Mouse (Mus musculus): Measurements from ENCODE around the gene Nrp2. TPM values are rescaled to one million over a fixed set of nuclear protein-coding genes. Genes with fewer than 3 reads are reported as not detected.
A peak's percentile ranks its signal among the peaks of the same experiment; 100 is the strongest.

Gene Nrp2
- total and polyA plus RNA-seq, 2 experiments from 2014 or later: 5.2 to 20.2 TPM

GRCm38 (mm10) chr1:62721706-62722187 is 18.7 kb downstream of the Nrp2 start:
- peaks cover 9% of the 10 kb centered on the region for H3K4me1 ChIP-seq (ENCODE audit: control insufficient read depth, insufficient read depth)
- no peak for TF ChIP-seq CTCF (IDR thresholded peaks at IDR 0.05; ENCODE audit: low read depth)
- no peak for TF ChIP-seq EP300 (IDR thresholded peaks at IDR 0.05; ENCODE audit: low read depth)
- H3K4me3 ChIP-seq (ENCODE audit: low read depth, low read length): no peak overlapping the region
- ATAC-seq (ENCODE audit: insufficient read depth, low read depth) (no peak), DNase-seq (ENCODE audit: low spot score) (no peak)
- H3K36me3 ChIP-seq (replicated peaks; ENCODE audit: control insufficient read depth, insufficient read depth, low read length): 0 out of 2 replicates have a peak, but pooled peaks cover 4% of the 10 kb centered on the region
- H3K27me3 ChIP-seq (ENCODE audit: control insufficient read depth, insufficient read depth, low read length): no peaks in the 10 kb centered on the region
- no peak overlapping the region for H3K4me2 ChIP-seq (ENCODE audit: low read depth, low read length)
- 55% methylated on average over 7 of the region's 7 CpGs for WGBS
- H3K9ac ChIP-seq (replicated peaks; ENCODE audit: low read depth, low read length): no peak overlapping the region
- peaks cover 4% of the 10 kb centered on the region; the same call in 1 of the 2 replicates for H3K9me3 ChIP-seq (replicated peaks; ENCODE audit: control insufficient read depth, low read length)
- H3K27ac ChIP-seq (ENCODE audit: low read depth): no peak overlapping the region

- 0 out of 2 replicates have a peak, but pooled peaks cover 4% of the 10 kb centered on the region for H3K36me3 ChIP-seq (replicated peaks; ENCODE audit: control insufficient read depth, insufficient read depth, low read length)
- no peak overlapping the region for H3K4me2 ChIP-seq (ENCODE audit: low read depth, low read length)
- 75% methylated on average over 8 of the region's 8 CpGs for WGBS
- no peak overlapping the region for H3K4me3 ChIP-seq (ENCODE audit: low read depth, low read length)
- ATAC-seq (ENCODE audit: insufficient read depth, low read depth) (no peak), DNase-seq (ENCODE audit: low spot score) (no peak)
- H3K27me3 ChIP-seq (ENCODE audit: control insufficient read depth, insufficient read depth, low read length): no peaks in the 10 kb centered on the region
- H3K4me1 ChIP-seq (ENCODE audit: control insufficient read depth, insufficient read depth): peaks cover 9% of the 10 kb centered on the region
- peaks cover 4% of the 10 kb centered on the region; the same call in 1 of the 2 replicates for H3K9me3 ChIP-seq (replicated peaks; ENCODE audit: control insufficient read depth, low read length)
- TF ChIP-seq CTCF (IDR thresholded peaks at IDR 0.05; ENCODE audit: low read depth) (peak; percentile 44), EP300 (IDR thresholded peaks at IDR 0.05; ENCODE audit: low read depth) (no peak)
- no peak overlapping the region for H3K9ac ChIP-seq (replicated peaks; ENCODE audit: low read depth, low read length)
- no peak overlapping the region for H3K27ac ChIP-seq (ENCODE audit: low read depth)
Measured at GRCm38 (mm10) chr1:62722526-62722925, 19.4 kb downstream of the Nrp2 start.

- H3K27me3 ChIP-seq (ENCODE audit: control insufficient read depth, insufficient read depth, low read length): no peaks in the 10 kb centered on the region
- peak overlapping the region; percentile 69 for H3K27ac ChIP-seq (ENCODE audit: low read depth)
- H3K4me2 ChIP-seq (ENCODE audit: low read depth, low read length): no peak overlapping the region
- peaks cover 4% of the 10 kb centered on the region; the same call in 1 of the 2 replicates for H3K9me3 ChIP-seq (replicated peaks; ENCODE audit: control insufficient read depth, low read length)
- TF ChIP-seq CTCF (IDR thresholded peaks at IDR 0.05; ENCODE audit: low read depth): no peak
- TF ChIP-seq EP300 (IDR thresholded peaks at IDR 0.05; ENCODE audit: low read depth): no peak
- no peak for DNase-seq (ENCODE audit: low spot score)
- no peak overlapping the region for H3K4me3 ChIP-seq (ENCODE audit: low read depth, low read length)
- no peak for ATAC-seq (ENCODE audit: insufficient read depth, low read depth)
- H3K4me1 ChIP-seq (ENCODE audit: control insufficient read depth, insufficient read depth): peaks cover 9% of the 10 kb centered on the region
- 0 out of 2 replicates have a peak, but pooled peaks cover 4% of the 10 kb centered on the region for H3K36me3 ChIP-seq (replicated peaks; ENCODE audit: control insufficient read depth, insufficient read depth, low read length)
- WGBS: 68% methylated on average over 5 of the region's 5 CpGs
- H3K9ac ChIP-seq (replicated peaks; ENCODE audit: low read depth, low read length): no peak overlapping the region
Measured at GRCm38 (mm10) chr1:62723891-62724290, 20.8 kb downstream of the Nrp2 start.

DNA sequence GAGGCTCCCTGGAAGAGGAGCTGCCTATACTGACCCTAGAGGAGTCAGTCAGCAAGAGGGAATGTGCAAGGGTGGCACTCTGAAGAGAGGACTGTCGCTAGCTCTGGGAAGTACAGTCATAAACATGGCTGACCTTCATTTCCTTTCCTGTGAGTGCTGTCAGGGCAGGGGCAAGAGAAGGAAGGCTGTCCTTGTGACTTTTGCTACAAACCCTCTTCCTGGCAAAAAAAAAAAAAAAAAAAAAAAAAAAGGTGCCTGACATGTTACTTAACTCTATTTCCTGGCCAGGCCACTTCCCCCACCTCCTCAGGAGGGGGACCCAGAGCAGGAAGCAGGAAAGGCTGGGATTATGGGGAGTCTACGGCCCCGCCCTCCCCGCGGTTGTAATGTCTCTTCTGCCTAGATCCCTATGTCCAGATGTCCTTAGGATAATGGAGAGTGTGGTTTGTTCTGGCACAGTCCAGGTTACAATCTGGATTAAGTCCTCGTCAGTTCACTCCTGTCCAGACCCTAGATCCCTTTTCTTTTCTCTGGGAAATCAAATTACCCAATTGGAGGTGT is 21.5 kb downstream of the Nrp2 start:
- TF ChIP-seq CTCF (IDR thresholded peaks at IDR 0.05; ENCODE audit: low read depth) (no peak), EP300 (IDR thresholded peaks at IDR 0.05; ENCODE audit: low read depth) (peak; percentile 73; the same call in 1 of the 2 replicates)
- Histone ChIP-seq H3K36me3 (replicated peaks; ENCODE audit: control insufficient read depth, insufficient read depth, low read length) (0 out of 2 replicates have a peak, but pooled peaks cover 4% of the 10 kb centered on the region), H3K27ac (ENCODE audit: low read depth) (peak overlapping the region; percentile 69), H3K9me3 (replicated peaks; ENCODE audit: control insufficient read depth, low read length) (peaks cover 4% of the 10 kb centered on the region; the same call in 1 of the 2 replicates), H3K27me3 (ENCODE audit: control insufficient read depth, insufficient read depth, low read length) (no peaks in the 10 kb centered on the region), H3K4me3 (ENCODE audit: low read depth, low read length) (no peak overlapping the region), H3K4me1 (ENCODE audit: control insufficient read depth, insufficient read depth) (peaks cover 9% of the 10 kb centered on the region), H3K9ac (replicated peaks; ENCODE audit: low read depth, low read length) (no peak overlapping the region), H3K4me2 (ENCODE audit: low read depth, low read length) (no peak overlapping the region)
- peak; percentile 66 for ATAC-seq (ENCODE audit: insufficient read depth, low read depth)
- WGBS: 51% methylated on average over 6 of the region's 6 CpGs
- DNase-seq (ENCODE audit: low spot score): peak; percentile 51

DNA sequence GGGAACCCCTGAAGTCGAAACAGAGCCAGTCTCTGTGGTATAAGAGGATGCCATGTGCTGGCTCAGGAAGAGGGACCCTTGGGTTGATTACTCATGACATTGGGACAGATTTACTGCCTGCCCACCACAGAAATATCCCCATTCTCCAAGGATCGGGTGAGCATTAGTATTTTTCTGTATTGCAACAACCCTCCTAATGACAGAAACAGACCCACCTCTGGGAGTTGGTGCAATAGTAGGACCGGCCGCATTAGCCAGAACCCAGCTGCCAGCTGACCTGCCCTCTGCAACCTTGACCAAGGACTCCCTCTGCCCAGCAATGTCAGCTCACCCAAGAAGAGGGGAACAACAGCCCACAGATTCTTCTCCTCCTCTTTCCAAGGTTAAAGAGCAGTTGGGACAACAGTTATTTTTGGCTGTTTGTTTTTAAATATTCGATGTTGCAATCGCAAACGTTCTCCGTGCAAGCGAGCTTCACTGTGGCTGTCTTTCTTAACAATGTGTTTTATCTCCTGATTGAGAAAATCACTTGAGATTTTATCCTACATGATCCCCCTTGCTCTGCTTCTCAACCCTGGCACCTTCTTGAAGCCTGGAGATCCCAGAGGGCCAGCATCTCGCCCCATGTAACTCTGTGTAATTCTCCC is 22.1 kb downstream of the Nrp2 start:
- peaks cover 9% of the 10 kb centered on the region for H3K4me1 ChIP-seq (ENCODE audit: control insufficient read depth, insufficient read depth)
- no peak overlapping the region for H3K9ac ChIP-seq (replicated peaks; ENCODE audit: low read depth, low read length)
- no peaks in the 10 kb centered on the region for H3K27me3 ChIP-seq (ENCODE audit: control insufficient read depth, insufficient read depth, low read length)
- H3K4me3 ChIP-seq (ENCODE audit: low read depth, low read length): no peak overlapping the region
- no peak for ATAC-seq (ENCODE audit: insufficient read depth, low read depth)
- 0 out of 2 replicates have a peak, but pooled peaks cover 4% of the 10 kb centered on the region for H3K36me3 ChIP-seq (replicated peaks; ENCODE audit: control insufficient read depth, insufficient read depth, low read length)
- peak overlapping the region; percentile 59 for H3K27ac ChIP-seq (ENCODE audit: low read depth)
- peaks cover 4% of the 10 kb centered on the region; the same call in 1 of the 2 replicates for H3K9me3 ChIP-seq (replicated peaks; ENCODE audit: control insufficient read depth, low read length)
- DNase-seq (ENCODE audit: low spot score): no peak
- no peak for TF ChIP-seq CTCF (IDR thresholded peaks at IDR 0.05; ENCODE audit: low read depth)
- TF ChIP-seq EP300 (IDR thresholded peaks at IDR 0.05; ENCODE audit: low read depth): no peak
- WGBS: 60% methylated on average over 10 of the region's 10 CpGs
- no peak overlapping the region for H3K4me2 ChIP-seq (ENCODE audit: low read depth, low read length)

Measured in heart, postnatal 0 days (tissue).